Mouse (Mus musculus): ENCODE measurements at regions not wholly inside any gene's neighbourhood (a gene's known extent, or its start where the extent isn't known, plus 50 kb on each side); places are given as distances from the start of the nearest gene placed in this dataset.

GRCm38 (mm10) chr10:66928211-66928990 lies 167.5 kb upstream of the Jmjd1c start:
- H3K4me3 ChIP-seq (ENCODE audit: low read depth, low read length), result no peak overlapping the region
- no peak overlapping the region for H3K4me2 ChIP-seq (ENCODE audit: low read depth, low read length)
- 44% methylated on average over 6 of the region's 6 CpGs for WGBS (ENCODE audit: insufficient replicate concordance)
- H3K4me1 ChIP-seq (ENCODE audit: control insufficient read depth, low read depth, low read length), result no peaks in the 10 kb centered on the region; the same call in 1 of the 2 replicates
- H3K9ac ChIP-seq (ENCODE audit: low read depth, low read length), result no peak overlapping the region
- peak overlapping the region; percentile 66 for H3K27ac ChIP-seq (ENCODE audit: low read length)
- no peaks in the 10 kb centered on the region for H3K36me3 ChIP-seq (ENCODE audit: control insufficient read depth, insufficient read depth)
- no peaks in the 10 kb centered on the region for H3K27me3 ChIP-seq (ENCODE audit: control insufficient read depth, insufficient read depth, low read depth, low read length)
- ATAC-seq (ENCODE audit: low read depth), result peak; percentile 89
- no peaks in the 10 kb centered on the region for H3K9me3 ChIP-seq (replicated peaks; ENCODE audit: control insufficient read depth, low read length)

GRCm38 (mm10) chr10:66930563-66930962 lies 165.4 kb upstream of the Jmjd1c start:
- H3K4me1 ChIP-seq (ENCODE audit: control insufficient read depth, low read depth, low read length), result no peaks in the 10 kb centered on the region; the same call in 1 of the 2 replicates
- WGBS (ENCODE audit: insufficient replicate concordance), result 25% methylated on average over 10 of the region's 10 CpGs
- H3K4me2 ChIP-seq (ENCODE audit: low read depth, low read length), result no peak overlapping the region
- no peak for ATAC-seq (ENCODE audit: low read depth)
- no peak overlapping the region for H3K27ac ChIP-seq (ENCODE audit: low read length)
- H3K9me3 ChIP-seq (replicated peaks; ENCODE audit: control insufficient read depth, low read length), result no peaks in the 10 kb centered on the region
- H3K9ac ChIP-seq (ENCODE audit: low read depth, low read length), result no peak overlapping the region
- no peaks in the 10 kb centered on the region for H3K27me3 ChIP-seq (ENCODE audit: control insufficient read depth, insufficient read depth, low read depth, low read length)
- H3K36me3 ChIP-seq (ENCODE audit: control insufficient read depth, insufficient read depth), result no peaks in the 10 kb centered on the region
- H3K4me3 ChIP-seq (ENCODE audit: low read depth, low read length), result no peak overlapping the region

GRCm38 (mm10) chr10:66931505-66931904 lies 164.4 kb upstream of the Jmjd1c start:
- no peak overlapping the region for H3K27ac ChIP-seq (ENCODE audit: low read length)
- no peak overlapping the region for H3K4me2 ChIP-seq (ENCODE audit: low read depth, low read length)
- H3K36me3 ChIP-seq (ENCODE audit: control insufficient read depth, insufficient read depth), result no peaks in the 10 kb centered on the region
- 51% methylated on average over 7 of the region's 7 CpGs for WGBS (ENCODE audit: insufficient replicate concordance)
- H3K9me3 ChIP-seq (replicated peaks; ENCODE audit: control insufficient read depth, low read length), result no peaks in the 10 kb centered on the region
- no peaks in the 10 kb centered on the region for H3K27me3 ChIP-seq (ENCODE audit: control insufficient read depth, insufficient read depth, low read depth, low read length)
- no peak overlapping the region for H3K4me3 ChIP-seq (ENCODE audit: low read depth, low read length)
- no peak for ATAC-seq (ENCODE audit: low read depth)
- no peaks in the 10 kb centered on the region; the same call in 1 of the 2 replicates for H3K4me1 ChIP-seq (ENCODE audit: control insufficient read depth, low read depth, low read length)
- no peak overlapping the region for H3K9ac ChIP-seq (ENCODE audit: low read depth, low read length)

DNA sequence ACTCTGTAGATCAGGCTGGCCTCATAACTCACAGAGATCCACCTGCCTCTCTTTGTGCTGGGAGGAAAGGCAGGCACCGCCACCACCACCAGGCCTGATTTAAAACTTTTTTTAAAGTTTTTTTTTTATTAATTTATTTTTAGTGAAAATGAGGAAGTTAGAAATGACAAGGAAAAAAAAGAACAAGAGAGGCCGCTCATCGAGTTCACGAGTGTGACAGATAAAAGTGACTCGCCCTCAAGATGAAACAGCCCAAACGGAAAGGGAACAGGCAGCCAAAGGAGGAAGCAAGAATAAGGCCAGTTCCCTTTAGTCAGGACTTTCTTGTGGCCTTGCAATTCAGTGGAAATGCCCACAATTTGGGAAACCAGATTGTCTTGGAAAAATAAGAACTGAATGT lies 163.4 kb upstream of the Jmjd1c start:
- H3K4me2 ChIP-seq (ENCODE audit: low read depth, low read length), result no peak overlapping the region
- no peak for ATAC-seq (ENCODE audit: low read depth)
- H3K27ac ChIP-seq (ENCODE audit: low read length), result no peak overlapping the region
- H3K9ac ChIP-seq (ENCODE audit: low read depth, low read length), result no peak overlapping the region
- no peaks in the 10 kb centered on the region for H3K36me3 ChIP-seq (ENCODE audit: control insufficient read depth, insufficient read depth)
- no peaks in the 10 kb centered on the region for H3K9me3 ChIP-seq (replicated peaks; ENCODE audit: control insufficient read depth, low read length)
- WGBS (ENCODE audit: insufficient replicate concordance), result 14% methylated on average over 6 of the region's 6 CpGs
- H3K4me1 ChIP-seq (ENCODE audit: control insufficient read depth, low read depth, low read length), result no peaks in the 10 kb centered on the region; the same call in 1 of the 2 replicates
- no peaks in the 10 kb centered on the region for H3K27me3 ChIP-seq (ENCODE audit: control insufficient read depth, insufficient read depth, low read depth, low read length)
- H3K4me3 ChIP-seq (ENCODE audit: low read depth, low read length), result no peak overlapping the region

DNA sequence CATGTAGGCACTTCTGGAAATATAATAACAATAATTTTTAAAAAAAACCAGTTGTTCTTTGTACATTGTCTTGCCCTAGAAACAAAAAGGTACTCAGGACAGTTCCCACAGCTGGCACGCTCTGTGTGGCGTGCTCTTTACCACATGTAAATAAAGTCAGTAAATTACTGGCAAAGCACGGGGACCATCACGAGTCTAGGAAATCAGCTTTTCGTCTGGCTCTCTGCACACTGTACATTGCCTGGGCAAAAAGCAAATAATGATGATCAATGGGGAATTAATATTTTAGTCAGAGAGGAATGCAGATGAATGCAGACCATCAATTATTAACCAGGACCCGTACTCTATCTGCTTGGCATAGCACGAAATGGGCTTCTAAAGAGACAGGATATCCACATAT lies 162.2 kb upstream of the Jmjd1c start:
- Histone ChIP-seq H3K4me2 (ENCODE audit: low read depth, low read length) (no peak overlapping the region), H3K9me3 (replicated peaks; ENCODE audit: control insufficient read depth, low read length) (no peaks in the 10 kb centered on the region), H3K27ac (ENCODE audit: low read length) (no peak overlapping the region), H3K9ac (ENCODE audit: low read depth, low read length) (no peak overlapping the region), H3K4me1 (ENCODE audit: control insufficient read depth, low read depth, low read length) (no peaks in the 10 kb centered on the region; the same call in 1 of the 2 replicates), H3K36me3 (ENCODE audit: control insufficient read depth, insufficient read depth) (no peaks in the 10 kb centered on the region), H3K27me3 (ENCODE audit: control insufficient read depth, insufficient read depth, low read depth, low read length) (no peaks in the 10 kb centered on the region), H3K4me3 (ENCODE audit: low read depth, low read length) (no peak overlapping the region)
- no peak for ATAC-seq (ENCODE audit: low read depth)
- WGBS (ENCODE audit: insufficient replicate concordance), result 71% methylated on average over 7 of the region's 7 CpGs

GRCm38 (mm10) chr10:66935731-66936130 lies 160.2 kb upstream of the Jmjd1c start:
- H3K9ac ChIP-seq (ENCODE audit: low read depth, low read length), result no peak overlapping the region
- no peaks in the 10 kb centered on the region; the same call in 1 of the 2 replicates for H3K4me1 ChIP-seq (ENCODE audit: control insufficient read depth, low read depth, low read length)
- no peaks in the 10 kb centered on the region for H3K27me3 ChIP-seq (ENCODE audit: control insufficient read depth, insufficient read depth, low read depth, low read length)
- no peak for ATAC-seq (ENCODE audit: low read depth)
- H3K9me3 ChIP-seq (replicated peaks; ENCODE audit: control insufficient read depth, low read length), result no peaks in the 10 kb centered on the region
- H3K27ac ChIP-seq (ENCODE audit: low read length), result no peak overlapping the region
- no peak overlapping the region for H3K4me2 ChIP-seq (ENCODE audit: low read depth, low read length)
- H3K36me3 ChIP-seq (ENCODE audit: control insufficient read depth, insufficient read depth), result no peaks in the 10 kb centered on the region
- no peak overlapping the region for H3K4me3 ChIP-seq (ENCODE audit: low read depth, low read length)
- WGBS (ENCODE audit: insufficient replicate concordance), result 67% methylated on average over 6 of the region's 6 CpGs

DNA sequence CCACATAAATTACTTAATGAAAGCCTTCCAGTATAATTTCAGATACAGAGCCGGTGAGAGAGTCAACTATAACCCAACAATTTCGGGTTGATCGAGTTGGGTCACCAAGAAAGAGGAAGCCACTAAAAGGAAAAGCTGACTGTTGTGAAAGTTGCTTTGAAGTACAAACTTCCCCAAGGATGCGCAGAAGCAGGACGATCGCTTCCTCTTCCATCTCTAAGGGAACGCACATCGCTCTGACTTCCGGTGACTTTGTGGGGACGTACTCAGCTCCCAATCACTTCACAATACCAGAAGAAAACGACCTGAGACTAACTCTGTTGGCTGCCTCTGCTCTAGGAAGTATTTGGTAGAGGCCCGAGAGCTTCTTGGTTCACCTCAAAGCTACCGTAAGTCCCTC lies 158.8 kb upstream of the Jmjd1c start:
- H3K27me3 ChIP-seq (ENCODE audit: control insufficient read depth, insufficient read depth, low read depth, low read length), result no peaks in the 10 kb centered on the region
- H3K4me1 ChIP-seq (ENCODE audit: control insufficient read depth, low read depth, low read length), result no peaks in the 10 kb centered on the region
- H3K9me3 ChIP-seq (replicated peaks; ENCODE audit: control insufficient read depth, low read length), result no peaks in the 10 kb centered on the region
- H3K4me3 ChIP-seq (ENCODE audit: low read depth, low read length), result no peak overlapping the region
- WGBS (ENCODE audit: insufficient replicate concordance), result 33% methylated on average over 13 of the region's 13 CpGs
- no peak overlapping the region for H3K27ac ChIP-seq (ENCODE audit: low read length)
- H3K4me2 ChIP-seq (ENCODE audit: low read depth, low read length), result no peak overlapping the region
- no peaks in the 10 kb centered on the region for H3K36me3 ChIP-seq (ENCODE audit: control insufficient read depth, insufficient read depth)
- no peak for ATAC-seq (ENCODE audit: low read depth)
- no peak overlapping the region for H3K9ac ChIP-seq (ENCODE audit: low read depth, low read length)

GRCm38 (mm10) chr10:66940368-66940767 lies 155.6 kb upstream of the Jmjd1c start:
- no peaks in the 10 kb centered on the region for H3K27me3 ChIP-seq (ENCODE audit: control insufficient read depth, insufficient read depth, low read depth, low read length)
- H3K27ac ChIP-seq (ENCODE audit: low read length), result no peak overlapping the region
- ATAC-seq (ENCODE audit: low read depth), result no peak
- H3K36me3 ChIP-seq (ENCODE audit: control insufficient read depth, insufficient read depth), result no peaks in the 10 kb centered on the region
- 63% methylated on average over 6 of the region's 6 CpGs for WGBS (ENCODE audit: insufficient replicate concordance)
- H3K4me1 ChIP-seq (ENCODE audit: control insufficient read depth, low read depth, low read length), result no peaks in the 10 kb centered on the region
- H3K9me3 ChIP-seq (replicated peaks; ENCODE audit: control insufficient read depth, low read length), result no peaks in the 10 kb centered on the region
- no peak overlapping the region for H3K4me2 ChIP-seq (ENCODE audit: low read depth, low read length)
- H3K9ac ChIP-seq (ENCODE audit: low read depth, low read length), result no peak overlapping the region
- no peak overlapping the region for H3K4me3 ChIP-seq (ENCODE audit: low read depth, low read length)

DNA sequence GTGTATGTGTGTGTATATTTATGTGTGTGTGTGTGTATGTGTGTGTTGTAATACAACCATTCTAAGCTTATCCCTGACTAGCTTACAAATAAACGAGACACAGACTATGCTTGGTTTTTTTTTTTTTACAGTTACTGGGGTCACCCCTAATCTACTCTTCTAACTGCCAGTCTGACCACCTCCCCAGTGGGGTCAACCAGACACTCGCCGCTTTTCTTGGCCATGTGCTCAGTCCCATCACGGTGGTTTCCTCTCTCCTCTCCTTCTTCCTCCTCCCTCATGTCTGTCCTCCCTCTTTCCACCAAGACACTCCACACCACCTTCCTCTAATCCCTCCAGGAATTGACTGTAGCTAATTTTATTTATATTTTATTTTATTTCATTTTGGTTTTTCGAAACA lies 155.0 kb upstream of the Jmjd1c start:
- Histone ChIP-seq H3K27me3 (ENCODE audit: control insufficient read depth, insufficient read depth, low read depth, low read length) (no peaks in the 10 kb centered on the region), H3K4me3 (ENCODE audit: low read depth, low read length) (no peak overlapping the region), H3K27ac (ENCODE audit: low read length) (no peak overlapping the region), H3K9me3 (replicated peaks; ENCODE audit: control insufficient read depth, low read length) (no peaks in the 10 kb centered on the region), H3K4me1 (ENCODE audit: control insufficient read depth, low read depth, low read length) (no peaks in the 10 kb centered on the region), H3K9ac (ENCODE audit: low read depth, low read length) (no peak overlapping the region), H3K36me3 (ENCODE audit: control insufficient read depth, insufficient read depth) (no peaks in the 10 kb centered on the region), H3K4me2 (ENCODE audit: low read depth, low read length) (no peak overlapping the region)
- 59% methylated on average over 5 of the region's 5 CpGs for WGBS (ENCODE audit: insufficient replicate concordance)
- no peak for ATAC-seq (ENCODE audit: low read depth)

All from liver, embryonic 16.5 days (tissue).